Mouse (Mus musculus) gastrocnemius, postnatal 14 days (tissue): ENCODE results near the gene Asic4. TPM values are rescaled to one million over a fixed set of nuclear protein-coding genes. Genes with fewer than 3 reads are reported as not detected.

Source experiments
- DNase-seq: peaks from one replicate; pipeline ENCODE4 v3.0.0; 2021; ENCODE audit warnings: mixed read lengths
- intact Hi-C: fragments of 180-260 bp; cut with DNase I; formaldehyde crosslinking; loops from one replicate; pipeline ENCODE4 v1.15.1; 2025; ENCODE audit warnings: low total_unique reads
- total RNA-seq, 2 experiments: library from RNA; stranded (reverse); gene quantifications; 2 replicates each; pipeline ENCODE4 v1.2.3; 2021

The Asic4 gene
- total RNA-seq, 2 experiments from 2014 or later, result not detected

GRCm38 (mm10) chr1:75516703-75517380 lies 66.6 kb downstream of the Asic4 start:
- intact Hi-C loops, result no loop called here

GRCm38 (mm10) chr1:75517984-75518383 lies 67.7 kb downstream of the Asic4 start:
- intact Hi-C loops, result no loop called here
- DNase-seq, result no peak

More at GRCm38 (mm10) chr1:75516703-75517380, 66.6 kb downstream of the Asic4 start:
- DNase-seq, result no peak

- intact Hi-C loops, result no loop called here
Observed at GRCm38 (mm10) chr1:75518427-75518826, 68.2 kb downstream of the Asic4 start.

GRCm38 (mm10) chr1:75519576-75519975 lies 69.3 kb downstream of the Asic4 start:
- intact Hi-C loops, result no loop called here
- DNase-seq, result no peak

More at GRCm38 (mm10) chr1:75518427-75518826, 68.2 kb downstream of the Asic4 start:
- DNase-seq, result no peak

GRCm38 (mm10) chr1:75521321-75522031 lies 71.2 kb downstream of the Asic4 start, which contains the start of gene Stk11ip:
Gene Stk11ip, plus strand, starts transcription at chr1:75521529.
- intact Hi-C loops, result no loop called here

More at GRCm38 (mm10) chr1:75521321-75522031, 71.2 kb downstream of the Asic4 start, which contains the start of gene Stk11ip:
- DNase-seq, result peak; percentile 95

Other genes starting within 250 kb of the Asic4 start
- gene Glb1l, start 239.6 kb upstream of the Asic4 start, total RNA-seq, result 1 to 10 TPM; 4.5 to 4.8 TPM
- gene Stk16, start 239.6 kb upstream of the Asic4 start, total RNA-seq, result 10 to 100 TPM; 27.2 to 28.2 TPM
- 100 to 1,000 TPM; 475 to 599 TPM for gene Tuba4a, start 230.6 kb upstream of the Asic4 start, total RNA-seq
- not detected for gene A630095N17Rik, start 218.3 kb upstream of the Asic4 start, total RNA-seq
- 10 to 100 TPM; 32.4 to 33.2 TPM for gene Dnajb2, start 214.0 kb upstream of the Asic4 start, total RNA-seq
- gene Ptprn, start 185.9 kb upstream of the Asic4 start, total RNA-seq, result under 1 TPM; 0.08 to 0.13 TPM
- gene Resp18, start 172.0 kb upstream of the Asic4 start, total RNA-seq, result not detected
- 10 to 100 TPM; 52.7 to 54.6 TPM for gene Dnpep, start 132.4 kb upstream of the Asic4 start, total RNA-seq
- gene Des, start 90.1 kb upstream of the Asic4 start, total RNA-seq, result 1,000 to 10,000 TPM; 1,553 to 1,562 TPM
- gene Speg, start 75.1 kb upstream of the Asic4 start, total RNA-seq, result 100 to 1,000 TPM; 167 to 173 TPM
- 10 to 100 TPM; 34.5 to 38.7 TPM for gene Gmppa, start 14.5 kb upstream of the Asic4 start, total RNA-seq
- 10 to 100 TPM; 14.9 to 20.7 TPM for gene Chpf, start 28.9 kb downstream of the Asic4 start, total RNA-seq
- gene Tmem198, start 29.1 kb downstream of the Asic4 start, total RNA-seq, result under 1 TPM; 0.09 to 0.25 TPM
- gene Obsl1, start 56.0 kb downstream of the Asic4 start, total RNA-seq, result 10 to 100 TPM; 65.6 to 69.5 TPM
- gene Inha, start 56.6 kb downstream of the Asic4 start, total RNA-seq, result 1 to 10 TPM; 6.5 to 7.7 TPM
- gene Stk11ip, start 71.1 kb downstream of the Asic4 start, total RNA-seq, result 1 to 10 TPM; 5.5 to 6.3 TPM
- 1 to 10 TPM; 5.2 to 6.2 TPM for gene Slc4a3, start 95.8 kb downstream of the Asic4 start, total RNA-seq